Mouse (Mus musculus) liver, embryonic 16.5 days (tissue): ENCODE results near the gene Prdx2. TPM values are rescaled to one million over a fixed set of nuclear protein-coding genes. Genes with fewer than 3 reads are reported as not detected.

Experiments
- ATAC-seq: fragments of 200-750 bp; cut with Nextera tagmentation; 2 replicates; pipeline ENCODE4 v1.8.0; 2017; ENCODE audit warnings: low read depth, mild to moderate bottlenecking, moderate number of reproducible peaks, moderate library complexity
- H3K27ac ChIP-seq: fragments of 300-500 bp; sonication (generic); 2 replicates; pipeline ENCODE4 v1.5.1; 2014; ENCODE audit warnings: mild to moderate bottlenecking, low read length
- H3K27me3 ChIP-seq: fragments of 300-500 bp; sonication (generic); 2 replicates; pipeline ENCODE4 v1.6.1; 2014; ENCODE audit warnings: low read depth, low read length, mixed read lengths; ENCODE audit not compliant: control insufficient read depth, insufficient read depth
- H3K36me3 ChIP-seq: fragments of 300-500 bp; sonication (generic); 2 replicates; pipeline ENCODE4 v1.6.1; 2014; ENCODE audit warnings: mild to moderate bottlenecking; ENCODE audit not compliant: control insufficient read depth, insufficient read depth
- H3K4me1 ChIP-seq: fragments of 300-500 bp; sonication (generic); 2 replicates; pipeline ENCODE4 v1.6.1; 2014; ENCODE audit warnings: low read depth, low read length, mixed read lengths; ENCODE audit not compliant: control insufficient read depth
- H3K4me2 ChIP-seq: fragments of 300-500 bp; sonication (generic); 2 replicates; pipeline ENCODE4 v1.6.1; 2014; ENCODE audit warnings: low read depth, low read length, mixed read lengths
- H3K4me3 ChIP-seq: fragments of 300-500 bp; sonication (generic); 2 replicates; pipeline ENCODE4 v1.5.1; 2014; ENCODE audit warnings: low read depth, mild to moderate bottlenecking, low read length
- H3K9ac ChIP-seq: fragments of 300-500 bp; sonication (generic); 2 replicates; pipeline ENCODE4 v1.6.1; 2014; ENCODE audit warnings: low read depth, low read length
- H3K9me3 ChIP-seq: fragments of 300-500 bp; sonication (generic); replicated peaks from 2 replicates; pipeline ENCODE4 v1.6.1; 2016; ENCODE audit warnings: low read length; ENCODE audit not compliant: control insufficient read depth
- WGBS: fragments of 180-500 bp; shearing (Covaris S2); extraction: QIAGEN DNeasy Blood & Tissue Kit; methylation state at CpG from one replicate; pipeline ENCODE4 v1.1.7; 2014; ENCODE audit not compliant: insufficient replicate concordance; 5-methylcytosine and 5-hydroxymethylcytosine counted together
- polyA plus RNA-seq: library from polyadenylated mRNA; unstranded; fragments of >200 nt; fragmentation: Nextera tagmentation; extraction: Ambion mirVana; gene quantifications from 2 replicates; pipeline ENCODE4 v1.2.1, GENCODE M21; 2015

Prdx2 gene
- polyA plus RNA-seq, 1 experiment from 2014 or later = 1,724 TPM

- Histone ChIP-seq H3K9me3 (no peaks in the 10 kb centered on the region), H3K9ac (no peak overlapping the region), H3K4me3 (peak overlapping the region; percentile 24), H3K27me3 (peaks cover 76% of the 10 kb centered on the region), H3K4me2 (peak overlapping the region; percentile 36), H3K4me1 (peaks cover 13% of the 10 kb centered on the region), H3K36me3 (no peaks in the 10 kb centered on the region), H3K27ac (no peak overlapping the region)
- WGBS = under 1% methylated on average over 38 of the region's 67 CpGs
- no peak for ATAC-seq
Observed at GRCm38 (mm10) chr8:84945633-84946527, 23.5 kb upstream of the Prdx2 start.

- Histone ChIP-seq H3K27me3 (peaks cover 79% of the 10 kb centered on the region), H3K4me3 (peak within 1 kb of the TSS; percentile 24), H3K36me3 (no peaks in the 10 kb centered on the region), H3K9me3 (no peaks in the 10 kb centered on the region), H3K4me1 (peaks cover 13% of the 10 kb centered on the region), H3K27ac (no peak within 1 kb of the TSS), H3K9ac (no peak within 1 kb of the TSS), H3K4me2 (peak within 1 kb of the TSS; percentile 36)
- ATAC-seq = no peak
- WGBS = 10% methylated on average over 17 of the region's 17 CpGs
Observed at GRCm38 (mm10) chr8:84946528-84947240, 22.7 kb upstream of the Prdx2 start, which contains the start of gene Rtbdn. Gene Rtbdn, plus strand, starts transcription at chr8:84946991.

- Histone ChIP-seq H3K9ac (no peak overlapping the region), H3K4me1 (peaks cover 13% of the 10 kb centered on the region), H3K27me3 (peaks cover 82% of the 10 kb centered on the region), H3K36me3 (no peaks in the 10 kb centered on the region), H3K27ac (no peak overlapping the region), H3K4me3 (no peak overlapping the region), H3K9me3 (no peaks in the 10 kb centered on the region), H3K4me2 (no peak overlapping the region)
- WGBS = 12% methylated on average over 9 of the region's 9 CpGs
- ATAC-seq = no peak
Observed at GRCm38 (mm10) chr8:84947241-84947545, 22.2 kb upstream of the Prdx2 start.

- H3K9ac ChIP-seq = no peak overlapping the region
- no peak overlapping the region for H3K4me2 ChIP-seq
- 18% methylated on average over 12 of the region's 12 CpGs for WGBS
- ATAC-seq = no peak
- H3K27ac ChIP-seq = no peak overlapping the region
- H3K36me3 ChIP-seq = no peaks in the 10 kb centered on the region
- peaks cover 11% of the 10 kb centered on the region for H3K4me1 ChIP-seq
- H3K27me3 ChIP-seq = peaks cover 70% of the 10 kb centered on the region
- H3K4me3 ChIP-seq = no peak overlapping the region
- H3K9me3 ChIP-seq = no peaks in the 10 kb centered on the region
Observed at GRCm38 (mm10) chr8:84949753-84950152, 19.6 kb upstream of the Prdx2 start.

GRCm38 (mm10) chr8:84952612-84953255, 16.7 kb upstream of the Prdx2 start:
- no peaks in the 10 kb centered on the region for H3K9me3 ChIP-seq
- 4% methylated on average over 18 of the region's 18 CpGs for WGBS
- peaks cover 4% of the 10 kb centered on the region; the same call in 1 of the 2 replicates for H3K4me1 ChIP-seq
- H3K27me3 ChIP-seq = peaks cover 42% of the 10 kb centered on the region
- ATAC-seq = peak; percentile 67; the same call in 1 of the 2 replicates
- H3K4me2 ChIP-seq = no peak overlapping the region
- H3K36me3 ChIP-seq = peaks cover 9% of the 10 kb centered on the region
- no peak overlapping the region for H3K4me3 ChIP-seq
- no peak overlapping the region for H3K9ac ChIP-seq
- H3K27ac ChIP-seq = no peak overlapping the region

GRCm38 (mm10) chr8:84956768-84957167, 12.6 kb upstream of the Prdx2 start:
- H3K27ac ChIP-seq = no peak overlapping the region
- H3K4me2 ChIP-seq = no peak overlapping the region
- peaks cover 31% of the 10 kb centered on the region for H3K36me3 ChIP-seq
- peaks cover 10% of the 10 kb centered on the region for H3K27me3 ChIP-seq
- H3K4me1 ChIP-seq = peaks cover 4% of the 10 kb centered on the region; the same call in 1 of the 2 replicates
- WGBS = 58% methylated on average over 2 of the region's 2 CpGs
- H3K4me3 ChIP-seq = no peak overlapping the region
- no peak for ATAC-seq
- no peaks in the 10 kb centered on the region for H3K9me3 ChIP-seq
- H3K9ac ChIP-seq = no peak overlapping the region

- ATAC-seq = no peak
- Histone ChIP-seq H3K36me3 (peaks cover 34% of the 10 kb centered on the region), H3K4me1 (peaks cover 2% of the 10 kb centered on the region), H3K4me3 (no peak overlapping the region), H3K27ac (no peak overlapping the region), H3K9me3 (no peaks in the 10 kb centered on the region), H3K27me3 (no peaks in the 10 kb centered on the region), H3K9ac (no peak overlapping the region), H3K4me2 (no peak overlapping the region)
- WGBS = 87% methylated on average over 7 of the region's 7 CpGs
Observed at GRCm38 (mm10) chr8:84959811-84960210, 9.6 kb upstream of the Prdx2 start.

- H3K9me3 ChIP-seq = no peaks in the 10 kb centered on the region
- peak overlapping the region; percentile 79; the same call in 1 of the 2 replicates for H3K4me3 ChIP-seq
- no peak for ATAC-seq
- no peak overlapping the region for H3K27ac ChIP-seq
- H3K27me3 ChIP-seq = no peaks in the 10 kb centered on the region
- WGBS = 71% methylated on average over 4 of the region's 4 CpGs
- peaks cover 20% of the 10 kb centered on the region for H3K36me3 ChIP-seq
- peak overlapping the region; percentile 84 for H3K4me2 ChIP-seq
- H3K9ac ChIP-seq = no peak overlapping the region
- H3K4me1 ChIP-seq = peaks cover 31% of the 10 kb centered on the region
Observed at GRCm38 (mm10) chr8:84963952-84964351, 5.4 kb upstream of the Prdx2 start.
